Mouse (Mus musculus): ENCODE measurements around the gene Map3k9. TPM values are rescaled to one million over a fixed set of nuclear protein-coding genes. Genes with fewer than 3 reads are reported as not detected.

The Map3k9 gene
- total RNA-seq, 2 experiments from 2014 or later: 0.26 to 0.45 TPM

Other genes with a start within 250 kb of the Map3k9 start
- gene Gm20498, start 248.3 kb downstream of the Map3k9 start, total RNA-seq (2021): 10 to 100 TPM; 35.8 to 42.6 TPM
- gene Synj2bp, start 248.3 kb downstream of the Map3k9 start, total RNA-seq (2021): 10 to 100 TPM; 35.9 to 43.0 TPM
- gene Adam21, start 212.7 kb downstream of the Map3k9 start, total RNA-seq (2021): under 1 TPM; 0.07 to 0.14 TPM
- gene Med6, start 186.2 kb downstream of the Map3k9 start, total RNA-seq (2021): 10 to 100 TPM; 16.5 to 19.7 TPM
- 1 to 10 TPM; 5.0 to 5.7 TPM for gene Ttc9, start 149.9 kb downstream of the Map3k9 start, total RNA-seq (2021)
- 10 to 100 TPM; 79.2 to 79.6 TPM for gene Pcnx, start 78.8 kb upstream of the Map3k9 start, total RNA-seq (2021)

Measured in heart, postnatal 10 days (tissue).